Mouse (Mus musculus) embryonic fibroblast, embryonic 13.5 days (primary cell): ENCODE measurements at regions not wholly inside any gene's neighbourhood (a gene's known extent, or its start where the extent isn't known, plus 50 kb on each side); places are given as distances from the start of the nearest gene placed in this dataset.
"Not testable (repeated sequence)": the region's sequence is repeated elsewhere in the genome, so short reads cannot be mapped to it uniquely, and the experiment has no call there.

Source experiments
- H3K27ac ChIP-seq: 2 replicates; pipeline ENCODE4 v1.5.1; 2012; ENCODE audit warnings: low read length, control low read depth, inconsistent platforms; ENCODE audit not compliant: insufficient read depth
- H3K4me1 ChIP-seq: 2 replicates; pipeline ENCODE4 v1.6.1; 2011; ENCODE audit warnings: low read length; ENCODE audit not compliant: control insufficient read depth, insufficient read depth
- H3K4me3 ChIP-seq: 2 replicates; pipeline ENCODE4 v1.5.1; 2011; ENCODE audit warnings: mild to moderate bottlenecking, control low read depth, low read length; ENCODE audit not compliant: insufficient read depth
- CTCF ChIP-seq: IDR thresholded peaks from 2 replicates; pipeline ENCODE4 v1.5.1; 2011; ENCODE audit warnings: mild to moderate bottlenecking, control low read depth, low read length, moderate library complexity, borderline replicate concordance; ENCODE audit not compliant: insufficient read depth
- POLR2A ChIP-seq: IDR thresholded peaks from 2 replicates; pipeline ENCODE4 v1.6.1; 2011; ENCODE audit warnings: low read depth, mild to moderate bottlenecking, control low read depth, low read length, moderate library complexity

DNA sequence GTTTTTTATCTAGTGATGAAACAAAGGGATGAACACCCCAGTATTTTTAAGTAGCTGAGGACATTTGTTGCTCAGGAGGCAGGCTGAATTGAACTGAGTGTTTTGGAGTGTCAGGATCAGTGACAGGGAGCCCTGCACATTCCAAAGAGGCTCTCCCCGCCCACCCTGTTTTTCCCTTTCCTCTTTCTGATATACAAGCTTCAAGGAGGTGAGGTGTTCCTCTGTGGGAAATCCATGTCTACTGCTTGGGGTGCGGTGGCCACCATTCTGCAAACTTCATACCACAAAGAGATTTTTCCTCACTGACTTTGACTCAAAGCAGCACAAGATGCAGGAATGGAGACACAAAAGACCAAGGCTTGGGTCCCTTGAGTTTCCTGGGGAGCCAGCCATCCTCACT lies 180.5 kb upstream of the Unc93a2 start:
- Histone ChIP-seq H3K4me3 (no peak overlapping the region), H3K27ac (no peak overlapping the region), H3K4me1 (no peaks in the 10 kb centered on the region)
- TF ChIP-seq POLR2A (no peak), CTCF (no peak)

DNA sequence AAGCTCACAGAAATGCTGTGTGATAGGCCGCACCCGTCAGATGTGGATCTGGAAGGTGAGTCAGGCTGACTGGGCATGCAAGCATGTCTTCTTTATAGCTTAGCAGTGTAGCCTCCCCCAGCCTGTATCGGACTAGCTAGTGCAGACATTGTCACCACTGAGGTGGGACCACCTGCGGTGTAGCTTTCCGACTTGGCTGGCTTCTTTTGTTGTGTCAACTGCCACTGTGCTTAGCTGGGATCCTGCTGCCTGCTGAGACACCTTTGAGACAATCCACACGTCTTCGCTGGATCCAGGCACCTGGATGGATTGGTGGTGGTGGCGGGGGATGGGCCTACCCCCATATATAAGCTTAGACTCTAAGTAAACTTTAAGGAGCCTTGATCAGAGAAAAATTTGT lies 177.7 kb upstream of the Unc93a2 start:
- Histone ChIP-seq H3K4me3 (no peak overlapping the region), H3K27ac (no peak overlapping the region), H3K4me1 (no peaks in the 10 kb centered on the region)
- TF ChIP-seq POLR2A (no peak), CTCF (no peak)

DNA sequence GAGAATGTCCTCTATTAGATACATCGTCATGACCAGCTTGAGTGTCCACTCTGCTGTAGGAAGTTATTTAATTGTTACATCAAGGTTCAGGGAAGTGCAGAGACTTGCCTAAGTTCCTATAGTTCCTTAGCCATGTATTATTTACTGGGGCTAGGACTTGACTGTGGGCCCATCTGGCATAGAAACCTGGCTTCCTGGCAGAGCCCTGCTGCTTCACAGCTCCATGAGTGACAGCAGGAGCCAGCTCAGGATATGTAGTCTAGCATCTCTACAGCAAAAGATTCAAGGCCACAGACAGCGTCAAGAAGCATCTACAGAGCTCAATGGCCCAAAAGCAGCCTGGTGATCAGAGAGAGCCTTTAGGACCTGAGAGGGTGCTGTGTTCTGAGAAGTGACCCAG lies 163.2 kb upstream of the Unc93a2 start:
- Histone ChIP-seq H3K27ac (no peak overlapping the region), H3K4me3 (no peak overlapping the region), H3K4me1 (no peaks in the 10 kb centered on the region)
- no peak for TF ChIP-seq CTCF
- TF ChIP-seq POLR2A = no peak

DNA sequence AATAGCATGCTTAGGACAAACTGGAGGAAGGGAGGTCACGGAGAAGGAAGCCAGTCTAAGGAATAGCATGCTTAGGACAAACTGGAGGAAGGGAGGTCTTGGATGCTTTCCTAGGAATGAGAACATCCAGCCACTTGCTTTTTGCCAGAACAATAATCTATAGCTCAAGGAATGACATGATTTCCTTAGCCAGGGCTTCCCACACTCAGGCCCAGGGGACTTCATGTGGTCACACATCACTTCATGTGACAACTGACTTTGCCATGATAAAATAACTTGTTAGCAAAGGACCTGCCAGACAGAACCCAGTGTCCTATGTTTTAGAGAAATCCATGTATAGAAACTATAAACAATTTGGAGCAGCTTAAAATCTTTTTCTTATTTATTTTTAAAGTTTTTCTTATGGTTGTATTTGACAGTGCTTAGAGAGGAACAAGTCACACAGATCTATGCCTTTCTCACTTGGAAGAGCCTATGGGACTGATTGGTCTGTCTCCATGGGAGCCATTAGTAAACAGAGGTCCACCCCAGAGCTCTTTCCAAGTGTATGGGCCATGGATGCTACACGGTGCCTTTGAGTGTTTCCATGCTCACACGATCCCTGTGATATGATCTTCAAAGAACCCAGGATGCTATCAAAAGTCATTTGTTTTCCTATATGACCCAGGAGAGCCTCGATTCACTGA lies 153.3 kb upstream of the Unc93a2 start:
- TF ChIP-seq POLR2A (no peak), CTCF (no peak)
- Histone ChIP-seq H3K4me1 (no peaks in the 10 kb centered on the region), H3K4me3 (no peak overlapping the region), H3K27ac (no peak overlapping the region)

DNA sequence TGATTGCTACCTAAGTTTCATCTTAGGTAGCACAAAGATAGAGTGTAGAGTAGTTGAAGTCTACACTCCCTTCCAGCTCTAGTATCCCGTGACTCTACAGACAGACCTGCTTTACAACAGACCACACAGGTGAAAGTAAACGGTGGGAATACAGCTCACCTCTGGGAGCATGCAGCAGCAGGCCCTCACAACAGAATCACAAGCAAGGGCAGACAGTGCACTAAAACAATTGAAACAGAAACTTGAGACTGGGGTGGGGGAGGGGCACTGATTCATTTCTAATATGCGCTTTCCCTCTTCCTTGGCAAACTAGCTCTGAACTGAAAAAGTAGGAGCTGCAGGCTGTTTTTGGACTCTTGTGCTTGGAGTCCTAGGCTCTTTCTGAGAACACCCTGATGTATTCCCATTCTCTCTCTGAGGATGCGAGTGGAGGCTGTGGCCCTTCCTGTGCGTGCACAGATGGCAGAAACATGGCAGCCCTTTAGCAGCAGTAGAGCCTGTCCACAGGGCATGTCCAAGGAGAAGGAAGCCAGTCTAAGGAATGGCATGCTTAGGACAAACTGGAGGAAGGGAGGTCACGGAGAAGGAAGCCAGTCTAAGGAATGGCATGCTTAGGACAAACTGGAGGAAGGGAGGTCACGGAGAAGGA lies 152.5 kb upstream of the Unc93a2 start:
- no peak overlapping the region for H3K27ac ChIP-seq
- TF ChIP-seq POLR2A (no peak), CTCF (no peak)
- H3K4me3 ChIP-seq = no peak overlapping the region
- no peaks in the 10 kb centered on the region for H3K4me1 ChIP-seq

DNA sequence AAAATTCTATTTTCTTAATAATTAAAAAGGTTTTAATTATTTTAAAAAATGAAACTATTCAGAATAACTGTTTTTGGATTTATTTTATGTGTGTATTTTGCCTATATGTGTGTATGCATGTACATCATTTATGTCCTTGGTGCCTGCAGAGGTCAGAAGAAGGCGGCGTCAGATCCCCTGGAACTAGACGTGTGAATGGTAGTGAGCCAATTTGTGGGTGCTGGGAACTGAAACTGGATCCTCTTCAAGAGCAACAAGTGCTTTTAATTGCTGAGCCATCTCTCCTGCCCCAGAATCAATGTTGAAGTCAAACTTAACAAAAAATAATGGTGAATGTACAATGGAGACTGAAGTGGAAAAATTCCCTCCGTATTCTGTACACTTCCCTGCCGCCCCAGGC lies 151.9 kb upstream of the Unc93a2 start:
- Histone ChIP-seq H3K4me1 (no peaks in the 10 kb centered on the region), H3K27ac (no peak overlapping the region), H3K4me3 (no peak overlapping the region)
- TF ChIP-seq CTCF (no peak), POLR2A (no peak)

DNA sequence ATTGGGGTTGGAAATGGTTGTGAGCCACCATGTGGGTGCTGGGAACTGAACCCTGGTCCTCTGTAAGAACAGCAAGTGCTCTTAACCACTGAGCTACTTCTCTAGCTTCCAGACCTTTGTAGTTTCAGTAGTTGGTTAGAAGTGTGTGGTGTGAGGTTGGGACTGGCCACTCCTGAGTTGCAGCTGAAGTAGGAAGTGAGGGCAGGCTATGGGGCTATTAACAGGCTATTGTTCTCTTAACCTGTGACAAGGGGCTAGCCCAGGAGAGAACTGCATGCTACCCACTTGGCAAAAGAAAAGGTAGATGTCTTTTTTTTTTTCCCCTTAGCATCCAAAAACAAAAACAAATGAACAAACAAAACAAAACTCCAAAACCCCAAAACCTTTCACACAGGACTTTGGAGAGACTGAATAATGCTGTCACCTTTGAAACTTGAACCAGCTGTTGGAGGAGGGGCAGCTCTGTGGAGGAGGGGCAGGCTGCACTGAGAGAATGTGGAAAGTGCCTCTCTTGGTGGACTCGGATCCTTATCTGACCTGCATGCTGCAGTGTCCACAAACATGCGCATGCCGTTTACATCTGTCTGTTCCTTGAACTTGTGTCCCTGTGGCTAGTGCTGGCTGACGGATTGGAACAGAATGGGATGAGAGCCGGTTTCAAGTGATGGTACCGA lies 149.3 kb upstream of the Unc93a2 start:
- Histone ChIP-seq H3K4me3 (no peak overlapping the region), H3K4me1 (no peaks in the 10 kb centered on the region), H3K27ac (no peak overlapping the region)
- no peak for TF ChIP-seq POLR2A
- no peak for TF ChIP-seq CTCF

DNA sequence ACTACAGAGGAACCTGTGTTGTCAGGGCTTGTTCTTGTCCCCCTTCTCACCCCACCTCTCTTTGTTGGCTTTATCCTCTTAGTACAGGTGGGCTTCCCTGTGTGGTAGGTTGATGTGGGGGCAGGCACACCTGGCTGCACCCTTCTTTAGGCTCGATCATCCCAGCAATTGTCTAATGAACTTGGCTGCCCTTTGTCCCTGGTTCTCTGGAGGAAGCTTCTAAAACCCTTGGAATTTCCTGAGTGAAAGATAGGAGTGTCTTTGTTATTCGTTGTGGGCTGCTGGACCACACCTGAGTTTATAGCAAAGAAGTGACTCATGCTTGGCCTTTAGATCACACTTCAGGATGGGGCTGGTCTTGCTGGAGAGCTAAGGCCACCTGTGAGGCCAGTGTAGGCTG lies 148.3 kb upstream of the Unc93a2 start:
- TF ChIP-seq CTCF (no peak), POLR2A (no peak)
- H3K4me3 ChIP-seq = no peak overlapping the region
- no peak overlapping the region for H3K27ac ChIP-seq
- no peaks in the 10 kb centered on the region for H3K4me1 ChIP-seq

DNA sequence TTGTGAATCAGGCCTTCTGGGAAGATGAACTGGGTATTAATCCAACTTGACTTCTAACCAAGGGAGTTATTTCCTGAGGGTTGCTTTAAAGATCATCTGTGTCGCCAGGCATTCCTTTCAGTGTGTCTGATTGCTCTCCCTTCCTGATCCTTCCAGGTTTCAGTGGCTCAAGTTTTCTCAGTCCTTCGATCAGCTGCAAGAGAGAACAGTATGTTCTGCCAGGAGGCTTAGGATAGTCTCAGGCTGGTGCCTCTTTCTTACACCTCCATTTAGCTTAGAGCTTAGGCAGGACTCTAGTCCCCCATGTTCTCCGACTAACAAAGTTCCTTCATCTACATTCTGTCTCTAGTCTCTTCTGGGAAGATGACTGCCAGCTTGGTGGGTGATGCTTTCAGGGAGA lies 147.4 kb upstream of the Unc93a2 start:
- TF ChIP-seq CTCF (no peak), POLR2A (no peak)
- Histone ChIP-seq H3K27ac (no peak overlapping the region), H3K4me1 (no peaks in the 10 kb centered on the region), H3K4me3 (no peak overlapping the region)

DNA sequence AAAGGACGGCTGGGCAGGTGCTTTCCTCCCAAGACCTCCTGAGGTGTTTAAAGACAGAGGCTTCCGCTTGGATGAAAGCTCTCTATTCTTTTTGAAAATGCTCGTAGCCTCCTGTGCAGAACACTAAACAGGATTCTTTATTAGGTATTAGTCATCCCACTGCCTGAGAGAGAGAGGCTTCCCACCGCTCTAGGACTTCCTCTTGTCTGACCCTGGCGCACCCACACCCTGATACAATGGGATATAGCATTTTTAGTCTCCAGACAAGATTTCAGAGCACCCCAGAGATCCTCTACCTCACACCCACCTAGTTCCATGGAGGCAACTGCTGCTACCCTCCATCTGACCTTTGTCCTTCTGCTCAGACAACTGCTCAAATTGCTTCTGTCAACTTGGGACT lies 144.0 kb upstream of the Unc93a2 start:
- Histone ChIP-seq H3K27ac (no peak overlapping the region), H3K4me1 (no peaks in the 10 kb centered on the region), H3K4me3 (no peak overlapping the region)
- TF ChIP-seq CTCF (no peak), POLR2A (no peak)

DNA sequence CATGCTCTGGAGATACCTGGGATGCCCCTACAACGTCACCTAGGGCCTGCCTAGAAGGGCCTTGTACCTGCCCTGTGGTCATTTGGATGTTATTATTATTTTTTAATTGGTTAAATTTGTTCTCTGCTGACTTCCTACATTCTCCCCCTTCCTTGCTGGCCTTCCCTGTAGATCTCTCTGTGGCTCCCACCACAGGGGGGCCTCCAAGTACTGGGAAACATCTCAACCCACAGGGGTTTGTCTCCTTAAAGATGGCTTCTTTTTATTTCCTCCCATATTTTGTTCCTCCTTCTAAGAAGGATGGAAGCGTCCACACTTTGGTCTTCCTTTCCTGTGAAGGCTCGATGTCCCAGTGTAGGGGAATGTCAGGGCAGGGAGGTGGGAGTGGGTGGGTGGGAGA lies 142.4 kb upstream of the Unc93a2 start:
- Histone ChIP-seq H3K27ac (no peak overlapping the region), H3K4me3 (no peak overlapping the region), H3K4me1 (no peaks in the 10 kb centered on the region)
- TF ChIP-seq POLR2A (no peak), CTCF (no peak)

DNA sequence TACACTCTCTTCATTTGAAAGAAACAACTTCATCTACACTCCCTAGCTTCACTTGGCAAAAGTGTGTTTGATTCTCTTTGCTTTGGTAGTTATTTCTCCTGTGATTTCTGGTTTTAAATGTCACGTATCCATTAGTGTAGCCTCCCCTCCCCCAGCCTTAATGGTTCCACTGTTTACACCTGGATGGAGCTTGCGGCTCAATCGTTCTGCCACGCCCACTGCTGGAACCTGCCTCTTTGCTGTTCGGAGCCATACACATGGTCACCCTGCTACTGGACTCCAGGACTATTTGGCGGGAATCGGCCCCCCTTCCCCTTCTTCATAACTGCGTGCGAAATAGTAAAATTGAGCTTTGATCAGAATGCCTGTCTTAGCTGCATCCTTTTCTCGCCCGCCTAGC lies 139.2 kb upstream of the Unc93a2 start:
- not testable (repeated sequence) for H3K4me3 ChIP-seq, H3K4me1 ChIP-seq, H3K27ac ChIP-seq
